Mouse (Mus musculus) CD4-positive, CD25-positive, alpha-beta regulatory T cell, adult 4 months (primary cell): ENCODE measurements around the gene Gm45618. TPM values are rescaled to one million over a fixed set of nuclear protein-coding genes. Genes with fewer than 3 reads are reported as not detected.
A peak's percentile ranks its signal among the peaks of the same experiment; 100 is the strongest.

Experiments
- ATAC-seq: one replicate; pipeline ENCODE4 v1.8.0; 2017
- polyA plus RNA-seq, 2 experiments: library from polyadenylated mRNA; unstranded; fragments of 100-300 nt; shearing (Covaris generic); gene quantifications; one replicate each; pipeline ENCODE4 v1.2.1; 2017

Gene Gm45618
- polyA plus RNA-seq, 2 experiments from 2014 or later, result not detected

GRCm38 (mm10) chr7:142093696-142094240 is 26.8 kb downstream of the Gm45618 start:
- no peak for ATAC-seq

GRCm38 (mm10) chr7:142092991-142093390 is 27.5 kb downstream of the Gm45618 start:
- no peak for ATAC-seq

GRCm38 (mm10) chr7:142091848-142092247 is 28.7 kb downstream of the Gm45618 start:
- no peak for ATAC-seq

GRCm38 (mm10) chr7:142089648-142090447 is 30.7 kb downstream of the Gm45618 start:
- ATAC-seq, result no peak

- no peak for ATAC-seq
Measured at GRCm38 (mm10) chr7:142088886-142089285, 31.6 kb downstream of the Gm45618 start.

GRCm38 (mm10) chr7:142087069-142087652 is 33.4 kb downstream of the Gm45618 start:
- ATAC-seq, result no peak

- no peak for ATAC-seq
Measured at GRCm38 (mm10) chr7:142086159-142086905, 34.2 kb downstream of the Gm45618 start.

GRCm38 (mm10) chr7:142084820-142085219 is 35.7 kb downstream of the Gm45618 start:
- ATAC-seq, result no peak

- ATAC-seq, result no peak
Measured at GRCm38 (mm10) chr7:142084395-142084794, 36.1 kb downstream of the Gm45618 start.

- ATAC-seq, result no peak
Measured at GRCm38 (mm10) chr7:142083588-142084317, 36.8 kb downstream of the Gm45618 start.

- ATAC-seq, result no peak
Measured at GRCm38 (mm10) chr7:142082607-142083006, 37.9 kb downstream of the Gm45618 start.

GRCm38 (mm10) chr7:142082179-142082578 is 38.4 kb downstream of the Gm45618 start:
- no peak for ATAC-seq

GRCm38 (mm10) chr7:142081736-142082135 is 38.8 kb downstream of the Gm45618 start:
- ATAC-seq, result no peak

GRCm38 (mm10) chr7:142080876-142081275 is 39.7 kb downstream of the Gm45618 start:
- no peak for ATAC-seq

- no peak for ATAC-seq
Measured at GRCm38 (mm10) chr7:142079365-142079764, 41.2 kb downstream of the Gm45618 start.

- ATAC-seq, result no peak
Measured at GRCm38 (mm10) chr7:142077138-142077537, 43.4 kb downstream of the Gm45618 start.

- no peak for ATAC-seq
Measured at GRCm38 (mm10) chr7:142074146-142074886, 46.2 kb downstream of the Gm45618 start.

- no peak for ATAC-seq
Measured at GRCm38 (mm10) chr7:142071717-142072116, 48.8 kb downstream of the Gm45618 start.

- peak; percentile 32 for ATAC-seq
Measured at GRCm38 (mm10) chr7:142071212-142071578, 49.3 kb downstream of the Gm45618 start.

- peak; percentile 72 for ATAC-seq
Measured at GRCm38 (mm10) chr7:142070458-142071211, 49.9 kb downstream of the Gm45618 start.
